In the genomic region with DNA sequence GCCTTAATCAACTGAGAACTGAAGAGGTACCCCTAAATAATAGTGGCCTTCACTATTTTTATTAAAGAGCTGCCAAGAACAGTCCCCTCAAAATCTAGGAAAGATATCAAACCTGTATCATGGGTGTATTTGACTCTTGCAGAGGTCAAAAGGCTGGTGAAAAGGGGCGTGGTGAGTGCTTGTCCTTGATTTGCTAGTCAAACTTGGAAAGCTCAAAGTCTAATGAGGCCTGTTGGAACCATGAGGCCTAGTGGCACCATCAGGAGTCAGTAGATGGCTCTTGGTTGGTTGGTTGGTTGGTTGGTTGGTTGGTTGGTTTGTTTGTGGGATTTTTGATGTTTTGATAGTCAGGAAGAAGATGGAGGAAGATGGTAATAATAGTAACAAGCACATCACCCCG, we compare ENCODE assay signal across 29 mouse cellular contexts. TPM values are rescaled to one million over a fixed set of nuclear protein-coding genes. Genes with fewer than 3 reads are reported as not detected.
"Had no signal": no experiment of that assay in that cellular context is flagged by ENCODE, and none has a peak within 500 bp of the region (broad histone marks: within the 10 kb centered on the region; RNA-seq: fewer than 3 reads in every experiment).

No protein-coding gene starts in this region.

- H3K27ac ChIP-seq: embryonic facial prominence, embryonic 10.5 days; embryonic facial prominence, embryonic 12.5 days; embryonic facial prominence, embryonic 13.5 days; embryonic facial prominence, embryonic 15.5 days; forebrain, embryonic 10.5 days; forebrain, embryonic 12.5 days; forebrain, embryonic 13.5 days; forebrain, embryonic 15.5 days; gastrocnemius, adult 2 months; heart, adult 2 months had no signal

- H3K4me1 ChIP-seq: embryonic facial prominence, embryonic 10.5 days; embryonic facial prominence, embryonic 12.5 days; embryonic facial prominence, embryonic 13.5 days; embryonic facial prominence, embryonic 15.5 days; forebrain, embryonic 10.5 days; forebrain, embryonic 12.5 days; forebrain, embryonic 13.5 days; forebrain, embryonic 15.5 days had no signal

- H3K9me3 ChIP-seq: embryonic facial prominence, embryonic 10.5 days; embryonic facial prominence, embryonic 12.5 days; embryonic facial prominence, embryonic 13.5 days; embryonic facial prominence, embryonic 15.5 days; forebrain, embryonic 10.5 days; forebrain, embryonic 12.5 days; forebrain, embryonic 13.5 days; forebrain, embryonic 15.5 days had no signal

- H3K27me3 ChIP-seq: embryonic facial prominence, embryonic 12.5 days; embryonic facial prominence, embryonic 13.5 days; embryonic facial prominence, embryonic 15.5 days; forebrain, embryonic 12.5 days; forebrain, embryonic 13.5 days; forebrain, embryonic 15.5 days had no signal

- H3K9ac ChIP-seq: embryonic facial prominence, embryonic 12.5 days; embryonic facial prominence, embryonic 13.5 days; embryonic facial prominence, embryonic 15.5 days; forebrain, embryonic 12.5 days; forebrain, embryonic 13.5 days; forebrain, embryonic 15.5 days; forebrain, postnatal 0 days had no signal

- H3K4me2 ChIP-seq: embryonic facial prominence, embryonic 12.5 days; embryonic facial prominence, embryonic 13.5 days; embryonic facial prominence, embryonic 15.5 days; forebrain, embryonic 12.5 days; forebrain, embryonic 13.5 days; forebrain, embryonic 15.5 days had no signal

- ATAC-seq: forebrain, embryonic 13.5 days; forebrain, embryonic 14.5 days; forebrain, embryonic 15.5 days; forebrain, embryonic 16.5 days; forebrain, postnatal 0 days had no signal

- DNase-seq: cerebellum, adult 8-10 months; cerebellum, adult 9-10 months; cerebellum, adult 9-11 months; cerebellum, postnatal 10 days; cerebellum, postnatal 14 days; cerebellum, postnatal 25 days; cerebellum, postnatal 36 days; embryo, embryonic 11 days; forebrain, postnatal 0 days; gastrocnemius, adult 2 months; gastrocnemius, postnatal 10 days; gastrocnemius, postnatal 14 days; gastrocnemius, postnatal 25 days; gastrocnemius, postnatal 36 days; heart, adult 18-20 months; heart, adult 2 months had no signal

- H3K4me3 ChIP-seq: embryonic facial prominence, embryonic 10.5 days; embryonic facial prominence, embryonic 12.5 days; embryonic facial prominence, embryonic 13.5 days; embryonic facial prominence, embryonic 15.5 days; erythroblast, embryonic 14.5 days; forebrain, embryonic 10.5 days; forebrain, embryonic 12.5 days; forebrain, embryonic 13.5 days; forebrain, embryonic 15.5 days; gastrocnemius, adult 2 months; heart, adult 2 months had no signal

RNA-seq across cellular contexts. Expression of a gene that starts 32.8 kb away (rescaled TPM):
- total RNA-seq: common myeloid progenitor, adult 5-6 weeks; granulocyte monocyte progenitor cell, adult 5-6 weeks had no signal
- polyA plus RNA-seq: erythroblast, embryonic 14.5 days had no signal
